Mouse (Mus musculus) myocyte (in vitro differentiated cells): ENCODE measurements around the gene Cblb.

Experiments used
- MAX ChIP-seq: IDR thresholded peaks from one replicate; pipeline ENCODE4 v1.6.1; 2011; ENCODE audit warnings: low read depth, mild to moderate bottlenecking, control low read depth
- USF1 ChIP-seq: IDR thresholded peaks from one replicate; pipeline ENCODE4 v1.6.1; 2011; ENCODE audit warnings: low read depth, mild to moderate bottlenecking, control low read depth, moderate library complexity

DNA sequence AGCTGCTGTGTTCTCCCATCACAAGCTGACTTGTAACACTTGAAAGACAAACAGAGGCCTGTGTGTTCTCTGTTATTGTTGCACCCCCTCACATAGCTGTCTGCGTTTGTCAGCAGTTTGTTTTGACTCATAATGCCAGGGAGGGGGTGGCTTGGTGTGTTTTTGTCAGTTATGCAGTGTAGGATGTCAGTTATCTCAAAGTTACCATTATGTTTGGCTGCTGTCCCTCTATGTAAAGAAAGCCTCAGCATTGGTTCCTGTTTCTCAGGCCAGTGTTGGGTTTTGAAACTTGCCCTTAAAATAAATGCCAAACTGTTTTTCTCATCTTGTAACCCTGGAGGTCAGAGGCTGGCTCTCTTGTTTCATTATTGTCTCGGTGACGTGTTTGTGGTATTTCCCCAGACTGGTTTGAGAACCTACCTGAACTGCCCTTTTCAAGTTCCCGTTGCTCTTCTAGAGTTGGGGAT is 30.0 kb downstream of the Cblb start:
- TF ChIP-seq USF1 (no peak), MAX (no peak)
